Mouse (Mus musculus): ENCODE results near the gene Usp34. TPM values are rescaled to one million over a fixed set of nuclear protein-coding genes. Genes with fewer than 3 reads are reported as not detected.
"Not testable (repeated sequence)": the region's sequence is repeated elsewhere in the genome, so short reads cannot be mapped to it uniquely, and the experiment has no call there.

Gene Usp34
- polyA plus RNA-seq, 1 experiment from 2014 or later = 12.8 TPM

GRCm38 (mm10) chr11:23436076-23436475 lies 129.4 kb downstream of the Usp34 start:
- no peaks in the 10 kb centered on the region for H3K27me3 ChIP-seq (ENCODE audit: control insufficient read depth, insufficient read depth, low read length)
- H3K9me3 ChIP-seq (ENCODE audit: control insufficient read depth, low read length) = no peaks in the 10 kb centered on the region
- H3K4me1 ChIP-seq (replicated peaks; ENCODE audit: control insufficient read depth, insufficient read depth) = no peaks in the 10 kb centered on the region
- no peak overlapping the region for H3K27ac ChIP-seq (replicated peaks)
- H3K36me3 ChIP-seq (ENCODE audit: control insufficient read depth, insufficient read depth, low read length) = peaks cover 14% of the 10 kb centered on the region
- no peak for DNase-seq (ENCODE audit: low spot score)
- TF ChIP-seq CTCF (IDR thresholded peaks at IDR 0.05; ENCODE audit: low read depth) = peak; percentile 40
- TF ChIP-seq EP300 (optimal IDR thresholded peaks at IDR 0.05) = no peak
- ATAC-seq (ENCODE audit: low FRiP score, low TSS enrichment) = no peak
- no peak overlapping the region for H3K4me2 ChIP-seq (replicated peaks; ENCODE audit: low read depth)
- no peak overlapping the region for H3K9ac ChIP-seq (ENCODE audit: low read length)
- 79% methylated on average over 2 of the region's 2 CpGs for WGBS
- H3K4me3 ChIP-seq (ENCODE audit: low read depth, low read length) = no peak overlapping the region

GRCm38 (mm10) chr11:23465862-23466261 lies 159.2 kb downstream of the Usp34 start:
- H3K36me3 ChIP-seq (ENCODE audit: control insufficient read depth, insufficient read depth, low read length) = peaks cover 14% of the 10 kb centered on the region
- not testable (repeated sequence) for H3K4me3 ChIP-seq (ENCODE audit: low read depth, low read length); H3K4me2 ChIP-seq (replicated peaks; ENCODE audit: low read depth); H3K9ac ChIP-seq (ENCODE audit: low read length); H3K9me3 ChIP-seq (ENCODE audit: control insufficient read depth, low read length); H3K4me1 ChIP-seq (replicated peaks; ENCODE audit: control insufficient read depth, insufficient read depth); DNase-seq (ENCODE audit: low spot score); H3K27me3 ChIP-seq (ENCODE audit: control insufficient read depth, insufficient read depth, low read length); H3K27ac ChIP-seq (replicated peaks); ATAC-seq (ENCODE audit: low FRiP score, low TSS enrichment)
- WGBS = 89% methylated on average over 2 of the region's 2 CpGs

- TF ChIP-seq EP300 (optimal IDR thresholded peaks at IDR 0.05) (no peak), CTCF (IDR thresholded peaks at IDR 0.05; ENCODE audit: low read depth) (no peak)
- no peak for ATAC-seq (ENCODE audit: low FRiP score, low TSS enrichment)
- no peaks in the 10 kb centered on the region for H3K27me3 ChIP-seq (ENCODE audit: control insufficient read depth, insufficient read depth, low read length)
- H3K27ac ChIP-seq (replicated peaks) = no peak overlapping the region
- DNase-seq (ENCODE audit: low spot score) = no peak
- H3K4me3 ChIP-seq (ENCODE audit: low read depth, low read length) = no peak overlapping the region
- no peaks in the 10 kb centered on the region for H3K9me3 ChIP-seq (ENCODE audit: control insufficient read depth, low read length)
- no peaks in the 10 kb centered on the region for H3K4me1 ChIP-seq (replicated peaks; ENCODE audit: control insufficient read depth, insufficient read depth)
- WGBS = 77% methylated on average over 1 of the region's 1 CpGs
- no peak overlapping the region for H3K9ac ChIP-seq (ENCODE audit: low read length)
- H3K4me2 ChIP-seq (replicated peaks; ENCODE audit: low read depth) = no peak overlapping the region
- peaks cover 32% of the 10 kb centered on the region for H3K36me3 ChIP-seq (ENCODE audit: control insufficient read depth, insufficient read depth, low read length)
Observed at GRCm38 (mm10) chr11:23489955-23490354, 183.3 kb downstream of the Usp34 start.

- H3K36me3 ChIP-seq (ENCODE audit: control insufficient read depth, insufficient read depth, low read length) = peaks cover 32% of the 10 kb centered on the region
- no peak for TF ChIP-seq EP300 (optimal IDR thresholded peaks at IDR 0.05)
- TF ChIP-seq CTCF (IDR thresholded peaks at IDR 0.05; ENCODE audit: low read depth) = no peak
- H3K9ac ChIP-seq (ENCODE audit: low read length) = no peak overlapping the region
- ATAC-seq (ENCODE audit: low FRiP score, low TSS enrichment) (no peak), DNase-seq (ENCODE audit: low spot score) (no peak)
- H3K4me2 ChIP-seq (replicated peaks; ENCODE audit: low read depth) = no peak overlapping the region
- WGBS = 82% methylated on average over 4 of the region's 4 CpGs
- no peak overlapping the region for H3K27ac ChIP-seq (replicated peaks)
- no peaks in the 10 kb centered on the region for H3K27me3 ChIP-seq (ENCODE audit: control insufficient read depth, insufficient read depth, low read length)
- H3K4me3 ChIP-seq (ENCODE audit: low read depth, low read length) = no peak overlapping the region
- peaks cover 9% of the 10 kb centered on the region; the same call in 1 of the 2 replicates for H3K4me1 ChIP-seq (replicated peaks; ENCODE audit: control insufficient read depth, insufficient read depth)
- H3K9me3 ChIP-seq (ENCODE audit: control insufficient read depth, low read length) = no peaks in the 10 kb centered on the region
Observed at GRCm38 (mm10) chr11:23492048-23492790, 185.5 kb downstream of the Usp34 start.

- no peaks in the 10 kb centered on the region for H3K27me3 ChIP-seq (ENCODE audit: control insufficient read depth, insufficient read depth, low read length)
- no peaks in the 10 kb centered on the region for H3K9me3 ChIP-seq (ENCODE audit: control insufficient read depth, low read length)
- peaks cover 12% of the 10 kb centered on the region for H3K36me3 ChIP-seq (ENCODE audit: control insufficient read depth, insufficient read depth, low read length)
- H3K27ac ChIP-seq (replicated peaks) = no peak overlapping the region
- 82% methylated on average over 6 of the region's 6 CpGs for WGBS
- no peak for ATAC-seq (ENCODE audit: low FRiP score, low TSS enrichment)
- no peak for DNase-seq (ENCODE audit: low spot score)
- no peak overlapping the region for H3K9ac ChIP-seq (ENCODE audit: low read length)
- no peak overlapping the region for H3K4me2 ChIP-seq (replicated peaks; ENCODE audit: low read depth)
- TF ChIP-seq EP300 (optimal IDR thresholded peaks at IDR 0.05) = no peak
- TF ChIP-seq CTCF (IDR thresholded peaks at IDR 0.05; ENCODE audit: low read depth) = no peak
- no peak overlapping the region for H3K4me3 ChIP-seq (ENCODE audit: low read depth, low read length)
- peaks cover 9% of the 10 kb centered on the region; the same call in 1 of the 2 replicates for H3K4me1 ChIP-seq (replicated peaks; ENCODE audit: control insufficient read depth, insufficient read depth)
Observed at GRCm38 (mm10) chr11:23495231-23495630, 188.5 kb downstream of the Usp34 start.

DNA sequence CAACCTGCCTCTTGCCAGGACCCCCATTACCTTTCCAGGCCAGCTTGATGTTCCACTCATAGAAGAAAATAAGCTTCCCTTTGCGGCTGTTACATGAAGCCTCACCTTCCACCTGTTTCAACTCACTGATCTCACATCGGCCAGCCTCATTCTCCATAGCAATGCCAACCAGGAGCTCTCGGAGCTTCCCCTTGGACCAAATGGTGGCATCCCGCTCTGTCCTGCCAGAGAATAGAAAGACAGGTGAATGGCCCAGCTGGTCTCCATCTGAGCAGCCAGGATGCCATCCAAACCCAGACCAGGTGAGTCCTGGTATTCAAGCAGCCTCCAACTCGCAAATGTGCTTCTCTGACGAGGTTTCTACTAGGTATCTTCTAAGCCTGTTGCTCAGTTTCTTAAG lies 190.0 kb downstream of the Usp34 start:
- Histone ChIP-seq H3K27me3 (ENCODE audit: control insufficient read depth, insufficient read depth, low read length) (no peaks in the 10 kb centered on the region), H3K27ac (replicated peaks) (no peak overlapping the region), H3K4me3 (ENCODE audit: low read depth, low read length) (peak overlapping the region; percentile 93), H3K4me2 (replicated peaks; ENCODE audit: low read depth) (peak overlapping the region; percentile 70), H3K9ac (ENCODE audit: low read length) (peak overlapping the region; percentile 35; the same call in 1 of the 2 replicates), H3K36me3 (ENCODE audit: control insufficient read depth, insufficient read depth, low read length) (peaks cover 9% of the 10 kb centered on the region), H3K4me1 (replicated peaks; ENCODE audit: control insufficient read depth, insufficient read depth) (peaks cover 9% of the 10 kb centered on the region; the same call in 1 of the 2 replicates), H3K9me3 (ENCODE audit: control insufficient read depth, low read length) (no peaks in the 10 kb centered on the region)
- 28% methylated on average over 6 of the region's 6 CpGs for WGBS
- no peak for TF ChIP-seq EP300 (optimal IDR thresholded peaks at IDR 0.05)
- TF ChIP-seq CTCF (IDR thresholded peaks at IDR 0.05; ENCODE audit: low read depth) = no peak
- ATAC-seq (ENCODE audit: low FRiP score, low TSS enrichment) (no peak), DNase-seq (ENCODE audit: low spot score) (peak; percentile 15)

Measured in stomach, postnatal 0 days (tissue).